Mouse (Mus musculus): Measurements from ENCODE around the gene Aipl1. TPM values are rescaled to one million over a fixed set of nuclear protein-coding genes. Genes with fewer than 3 reads are reported as not detected.

The Aipl1 gene
- polyA plus RNA-seq, 1 experiment from 2014 or later = not detected

- no peak for DNase-seq (ENCODE audit: low spot score)
- no peak; the same call in 1 of the 2 replicates for ATAC-seq (ENCODE audit: low FRiP score)
These were observed 5.3 kb upstream of the Aipl1 start for GRCm38 (mm10) chr11:72042631-72043030.

GRCm38 (mm10) chr11:72041768-72042607, 4.7 kb upstream of the Aipl1 start, which contains the start of gene Pimreg:
Gene Pimreg, plus strand, starts transcription at chr11:72042032.
- H3K36me3 ChIP-seq (ENCODE audit: control insufficient read depth, insufficient read depth, low read length) = peaks cover 6% of the 10 kb centered on the region; the same call in 1 of the 2 replicates
- peaks cover 13% of the 10 kb centered on the region; the same call in 1 of the 2 replicates for H3K4me1 ChIP-seq (replicated peaks; ENCODE audit: control insufficient read depth, insufficient read depth, low read length)
- H3K9ac ChIP-seq (ENCODE audit: low read depth, low read length) = peak within 1 kb of the TSS; percentile 71
- 1% methylated on average over 52 of the region's 52 CpGs for WGBS
- peak within 1 kb of the TSS; percentile 55 for H3K4me2 ChIP-seq (replicated peaks; ENCODE audit: low read depth, low read length)
- ATAC-seq (ENCODE audit: low FRiP score) (peak; percentile 93), DNase-seq (ENCODE audit: low spot score) (peak; percentile 94)
- peak within 1 kb of the TSS; percentile 55 for H3K4me3 ChIP-seq (ENCODE audit: low read depth, low read length)
- H3K9me3 ChIP-seq (ENCODE audit: control insufficient read depth, low read length) = no peaks in the 10 kb centered on the region
- H3K27me3 ChIP-seq (ENCODE audit: control insufficient read depth, insufficient read depth, low read length) = no peaks in the 10 kb centered on the region
- H3K27ac ChIP-seq (ENCODE audit: low read depth, low read length) = peak within 1 kb of the TSS; percentile 58; the same call in 1 of the 2 replicates

More at GRCm38 (mm10) chr11:72042631-72043030, 5.3 kb upstream of the Aipl1 start:
- WGBS = 2% methylated on average over 14 of the region's 14 CpGs
- Histone ChIP-seq H3K36me3 (ENCODE audit: control insufficient read depth, insufficient read depth, low read length) (peaks cover 6% of the 10 kb centered on the region; the same call in 1 of the 2 replicates), H3K27ac (ENCODE audit: low read depth, low read length) (no peak overlapping the region), H3K4me3 (ENCODE audit: low read depth, low read length) (peak overlapping the region; percentile 55), H3K27me3 (ENCODE audit: control insufficient read depth, insufficient read depth, low read length) (no peaks in the 10 kb centered on the region), H3K9ac (ENCODE audit: low read depth, low read length) (peak overlapping the region; percentile 71), H3K4me2 (replicated peaks; ENCODE audit: low read depth, low read length) (peak overlapping the region; percentile 55), H3K4me1 (replicated peaks; ENCODE audit: control insufficient read depth, insufficient read depth, low read length) (peaks cover 13% of the 10 kb centered on the region; the same call in 1 of the 2 replicates), H3K9me3 (ENCODE audit: control insufficient read depth, low read length) (no peaks in the 10 kb centered on the region)

GRCm38 (mm10) chr11:72041290-72041767, 4.0 kb upstream of the Aipl1 start:
- Histone ChIP-seq H3K4me3 (ENCODE audit: low read depth, low read length) (peak overlapping the region; percentile 55), H3K27ac (ENCODE audit: low read depth, low read length) (no peak overlapping the region), H3K4me2 (replicated peaks; ENCODE audit: low read depth, low read length) (peak overlapping the region; percentile 55), H3K36me3 (ENCODE audit: control insufficient read depth, insufficient read depth, low read length) (peaks cover 5% of the 10 kb centered on the region; the same call in 1 of the 2 replicates), H3K27me3 (ENCODE audit: control insufficient read depth, insufficient read depth, low read length) (no peaks in the 10 kb centered on the region), H3K9me3 (ENCODE audit: control insufficient read depth, low read length) (no peaks in the 10 kb centered on the region), H3K4me1 (replicated peaks; ENCODE audit: control insufficient read depth, insufficient read depth, low read length) (peaks cover 13% of the 10 kb centered on the region; the same call in 1 of the 2 replicates), H3K9ac (ENCODE audit: low read depth, low read length) (peak overlapping the region; percentile 66)
- 12% methylated on average over 6 of the region's 6 CpGs for WGBS
- DNase-seq (ENCODE audit: low spot score) (peak; percentile 19), ATAC-seq (ENCODE audit: low FRiP score) (no peak)

- DNase-seq (ENCODE audit: low spot score) (peak; percentile 35), ATAC-seq (ENCODE audit: low FRiP score) (no peak)
- H3K4me1 ChIP-seq (replicated peaks; ENCODE audit: control insufficient read depth, insufficient read depth, low read length) = peaks cover 13% of the 10 kb centered on the region; the same call in 1 of the 2 replicates
- no peak overlapping the region for H3K27ac ChIP-seq (ENCODE audit: low read depth, low read length)
- no peaks in the 10 kb centered on the region for H3K9me3 ChIP-seq (ENCODE audit: control insufficient read depth, low read length)
- no peaks in the 10 kb centered on the region for H3K36me3 ChIP-seq (ENCODE audit: control insufficient read depth, insufficient read depth, low read length)
- H3K4me3 ChIP-seq (ENCODE audit: low read depth, low read length) = no peak overlapping the region
- no peak overlapping the region for H3K4me2 ChIP-seq (replicated peaks; ENCODE audit: low read depth, low read length)
- H3K9ac ChIP-seq (ENCODE audit: low read depth, low read length) = no peak overlapping the region
- H3K27me3 ChIP-seq (ENCODE audit: control insufficient read depth, insufficient read depth, low read length) = no peaks in the 10 kb centered on the region
- 36% methylated on average over 16 of the region's 16 CpGs for WGBS
These were observed 2.5 kb upstream of the Aipl1 start for GRCm38 (mm10) chr11:72039599-72040386.

- WGBS = 1% methylated on average over 4 of the region's 4 CpGs
- no peak overlapping the region for H3K4me2 ChIP-seq (replicated peaks; ENCODE audit: low read depth, low read length)
- no peaks in the 10 kb centered on the region for H3K36me3 ChIP-seq (ENCODE audit: control insufficient read depth, insufficient read depth, low read length)
- no peak overlapping the region for H3K4me3 ChIP-seq (ENCODE audit: low read depth, low read length)
- ATAC-seq (ENCODE audit: low FRiP score) (no peak), DNase-seq (ENCODE audit: low spot score) (peak; percentile 94)
- no peaks in the 10 kb centered on the region for H3K27me3 ChIP-seq (ENCODE audit: control insufficient read depth, insufficient read depth, low read length)
- H3K4me1 ChIP-seq (replicated peaks; ENCODE audit: control insufficient read depth, insufficient read depth, low read length) = peaks cover 13% of the 10 kb centered on the region; the same call in 1 of the 2 replicates
- H3K9ac ChIP-seq (ENCODE audit: low read depth, low read length) = no peak overlapping the region
- no peaks in the 10 kb centered on the region for H3K9me3 ChIP-seq (ENCODE audit: control insufficient read depth, low read length)
- no peak overlapping the region for H3K27ac ChIP-seq (ENCODE audit: low read depth, low read length)
These were observed 687 bp upstream of the Aipl1 start for GRCm38 (mm10) chr11:72037996-72038395.

GRCm38 (mm10) chr11:72032589-72032988, 4.7 kb downstream of the Aipl1 start:
- no peaks in the 10 kb centered on the region for H3K27me3 ChIP-seq (ENCODE audit: control insufficient read depth, insufficient read depth, low read length)
- H3K36me3 ChIP-seq (ENCODE audit: control insufficient read depth, insufficient read depth, low read length) = no peaks in the 10 kb centered on the region
- WGBS = 86% methylated on average over 3 of the region's 3 CpGs
- H3K27ac ChIP-seq (ENCODE audit: low read depth, low read length) = no peak overlapping the region
- H3K4me1 ChIP-seq (replicated peaks; ENCODE audit: control insufficient read depth, insufficient read depth, low read length) = no peaks in the 10 kb centered on the region
- DNase-seq (ENCODE audit: low spot score) (no peak), ATAC-seq (ENCODE audit: low FRiP score) (no peak)
- H3K4me2 ChIP-seq (replicated peaks; ENCODE audit: low read depth, low read length) = no peak overlapping the region
- no peak overlapping the region for H3K4me3 ChIP-seq (ENCODE audit: low read depth, low read length)
- H3K9me3 ChIP-seq (ENCODE audit: control insufficient read depth, low read length) = no peaks in the 10 kb centered on the region
- H3K9ac ChIP-seq (ENCODE audit: low read depth, low read length) = no peak overlapping the region

- Histone ChIP-seq H3K9ac (ENCODE audit: low read depth, low read length) (no peak overlapping the region), H3K9me3 (ENCODE audit: control insufficient read depth, low read length) (no peaks in the 10 kb centered on the region), H3K36me3 (ENCODE audit: control insufficient read depth, insufficient read depth, low read length) (no peaks in the 10 kb centered on the region), H3K27me3 (ENCODE audit: control insufficient read depth, insufficient read depth, low read length) (no peaks in the 10 kb centered on the region), H3K4me3 (ENCODE audit: low read depth, low read length) (no peak overlapping the region), H3K4me2 (replicated peaks; ENCODE audit: low read depth, low read length) (no peak overlapping the region), H3K4me1 (replicated peaks; ENCODE audit: control insufficient read depth, insufficient read depth, low read length) (no peaks in the 10 kb centered on the region), H3K27ac (ENCODE audit: low read depth, low read length) (no peak overlapping the region)
- DNase-seq (ENCODE audit: low spot score) (no peak), ATAC-seq (ENCODE audit: low FRiP score) (no peak)
- 76% methylated on average over 4 of the region's 4 CpGs for WGBS
These were observed 5.2 kb downstream of the Aipl1 start for GRCm38 (mm10) chr11:72032091-72032490.

GRCm38 (mm10) chr11:72031353-72031752, 6.0 kb downstream of the Aipl1 start:
- Histone ChIP-seq H3K4me2 (replicated peaks; ENCODE audit: low read depth, low read length) (no peak overlapping the region), H3K27me3 (ENCODE audit: control insufficient read depth, insufficient read depth, low read length) (no peaks in the 10 kb centered on the region), H3K4me3 (ENCODE audit: low read depth, low read length) (no peak overlapping the region), H3K27ac (ENCODE audit: low read depth, low read length) (no peak overlapping the region), H3K36me3 (ENCODE audit: control insufficient read depth, insufficient read depth, low read length) (no peaks in the 10 kb centered on the region), H3K9me3 (ENCODE audit: control insufficient read depth, low read length) (no peaks in the 10 kb centered on the region), H3K9ac (ENCODE audit: low read depth, low read length) (no peak overlapping the region), H3K4me1 (replicated peaks; ENCODE audit: control insufficient read depth, insufficient read depth, low read length) (no peaks in the 10 kb centered on the region)
- no peak for DNase-seq (ENCODE audit: low spot score)
- no peak for ATAC-seq (ENCODE audit: low FRiP score)
- WGBS = 90% methylated on average over 7 of the region's 7 CpGs

Data from hindbrain, embryonic 11.5 days (tissue).